Mouse (Mus musculus) erythroblast, embryonic 14.5 days (primary cell): ENCODE data around the gene Prpsap1.

ENCODE experiments used
- GATA1 ChIP-seq: IDR thresholded peaks from 2 replicates; pipeline ENCODE4 v1.6.1; 2012; ENCODE audit warnings: low read length, inconsistent platforms, mixed read lengths
- TAL1 ChIP-seq: IDR thresholded peaks from 3 replicates; pipeline ENCODE4 v1.6.1; 2012; ENCODE audit warnings: low read length, inconsistent platforms, mixed read lengths

DNA sequence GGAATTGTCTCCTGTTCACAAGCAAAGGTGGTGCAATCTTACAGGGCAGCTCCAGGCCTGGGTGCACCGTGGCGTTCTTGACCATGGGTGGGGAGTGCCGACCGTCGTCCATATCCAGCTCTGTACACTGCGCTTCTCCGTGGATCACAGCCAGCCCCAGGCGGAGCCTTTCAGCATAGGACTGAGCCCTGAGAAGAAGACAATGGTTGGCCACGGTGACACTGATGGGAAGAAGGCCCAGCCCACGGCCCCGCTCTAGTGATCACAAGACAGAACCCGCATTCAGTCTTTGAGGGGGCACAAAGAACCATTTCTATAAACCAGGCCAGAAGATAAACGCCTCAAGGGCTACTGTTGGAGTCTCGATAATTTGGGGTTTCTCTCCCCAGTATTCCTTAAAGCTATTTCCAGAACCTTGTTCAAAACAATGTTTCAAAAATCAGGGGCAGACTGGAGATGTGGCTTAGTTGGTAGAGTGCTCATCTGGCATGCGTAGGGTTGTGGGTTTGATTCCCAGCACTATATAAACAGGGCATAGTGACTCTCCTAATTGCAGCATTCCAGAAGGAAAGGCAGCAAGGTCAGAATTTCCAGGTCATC, 16.7 kb downstream of the Prpsap1 start:
- TF ChIP-seq TAL1 (no peak), GATA1 (no peak)
